Mouse (Mus musculus): ENCODE results near the gene St7. TPM values are rescaled to one million over a fixed set of nuclear protein-coding genes. Genes with fewer than 3 reads are reported as not detected.

St7 gene
- polyA plus RNA-seq, 2 experiments from 2014 or later, result 1.5 to 2.6 TPM

DNA sequence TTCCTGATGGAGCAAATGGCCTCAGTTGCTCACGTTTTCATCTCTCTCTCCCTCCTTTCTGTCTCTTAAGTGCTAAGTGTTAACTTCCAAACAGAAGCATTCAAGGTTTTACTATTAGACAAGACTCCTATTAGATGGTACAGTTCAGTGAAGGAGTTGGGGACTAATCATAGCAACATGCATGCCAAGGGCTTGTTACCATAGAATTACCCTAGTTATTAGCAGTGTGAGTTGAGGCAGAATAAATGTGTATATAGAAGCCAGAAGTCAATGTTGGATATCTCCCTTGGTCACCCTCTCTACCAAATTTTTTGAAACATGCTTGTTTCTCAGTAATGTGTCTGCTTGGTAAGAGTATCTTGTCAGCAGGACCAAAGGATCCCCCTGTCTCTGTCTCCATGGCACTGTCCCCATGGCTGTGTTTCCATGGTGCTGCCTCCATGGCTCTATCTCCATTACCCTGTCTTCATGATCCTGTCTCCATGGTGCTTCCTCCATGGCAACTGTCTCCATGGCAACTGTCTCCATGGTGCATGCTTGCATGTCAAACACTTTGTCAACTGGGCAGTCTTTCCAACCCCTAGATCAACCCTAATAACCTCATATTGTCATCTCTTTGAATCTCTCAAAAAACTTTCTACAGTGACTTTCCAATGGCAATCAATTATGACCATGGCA lies 275.9 kb downstream of the St7 start:
- ATAC-seq, result no peak

DNA sequence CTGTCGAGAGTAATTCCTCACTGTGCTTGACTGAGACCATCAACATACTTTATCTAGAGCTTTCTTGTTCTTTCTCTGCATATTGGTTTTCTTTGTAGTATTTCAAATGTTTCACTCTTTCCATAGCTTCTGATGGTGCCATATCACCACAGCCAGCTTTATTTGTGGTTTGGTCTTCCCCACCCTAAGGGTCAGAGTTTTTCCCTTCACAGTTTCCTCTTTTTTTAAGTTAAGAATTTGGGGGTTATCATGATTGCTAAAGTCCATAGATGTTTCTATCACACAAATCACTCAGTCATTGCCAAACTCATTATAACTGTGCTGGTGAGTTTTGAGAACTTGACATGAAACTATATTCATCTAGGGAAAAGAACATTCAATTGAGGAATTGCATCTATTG lies 277.1 kb downstream of the St7 start:
- ATAC-seq, result no peak

DNA sequence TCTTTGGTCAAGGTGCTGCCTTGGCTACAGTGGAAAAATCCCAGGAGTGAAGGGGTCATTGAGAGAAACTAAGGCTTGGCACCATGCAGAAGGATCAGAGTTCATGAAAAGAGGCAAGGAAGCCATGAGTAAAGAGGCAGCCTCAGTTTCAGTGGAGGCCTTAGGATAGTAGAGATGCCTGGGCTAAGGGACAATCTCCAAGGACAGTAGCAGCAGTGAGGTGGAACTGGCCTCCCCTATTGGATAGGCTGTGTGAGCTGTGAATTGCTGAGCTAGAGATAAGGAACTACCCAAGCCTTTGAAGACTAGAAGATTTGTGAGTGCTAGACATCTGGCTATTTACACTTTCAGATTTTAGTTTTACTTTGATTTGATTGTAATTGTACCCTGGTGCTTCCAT lies 278.7 kb downstream of the St7 start:
- ATAC-seq, result no peak

DNA sequence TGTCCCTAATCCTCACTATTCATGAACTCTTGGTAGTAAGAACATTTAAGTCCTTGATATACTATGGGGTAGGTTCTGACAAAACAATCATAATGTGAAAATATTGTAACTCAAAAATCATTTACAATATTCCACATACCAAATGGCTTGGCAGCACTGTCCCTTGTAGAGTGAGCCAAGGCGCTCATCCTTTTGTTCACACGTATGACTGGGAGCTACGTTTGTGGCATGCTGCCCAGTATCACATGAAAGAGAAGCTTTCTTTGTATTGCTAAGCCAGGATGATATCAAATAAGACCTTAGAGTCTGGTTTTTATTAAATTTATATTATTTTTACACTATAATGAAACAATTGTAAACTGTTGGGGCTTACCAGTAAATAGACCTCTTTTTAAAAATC lies 281.7 kb downstream of the St7 start:
- no peak for ATAC-seq

DNA sequence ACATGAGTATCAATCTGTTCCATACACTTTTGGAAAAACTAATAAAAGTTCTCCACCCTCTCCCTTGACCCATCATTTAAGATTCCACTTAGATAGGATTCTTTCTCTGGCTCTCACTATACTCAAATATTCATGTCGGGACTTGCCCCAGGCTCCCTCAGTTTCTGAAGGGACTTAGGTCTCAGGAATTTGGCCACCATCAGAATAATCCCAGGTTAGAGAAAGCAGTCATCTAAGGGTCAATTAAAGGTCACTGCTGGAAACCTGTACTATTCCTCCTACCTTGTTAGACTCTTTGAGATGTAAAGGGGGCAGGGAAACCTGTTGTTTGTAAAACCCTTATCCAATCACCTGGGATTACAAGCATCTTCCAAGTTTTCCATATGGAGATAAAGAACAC lies 284.4 kb downstream of the St7 start:
- ATAC-seq, result no peak

DNA sequence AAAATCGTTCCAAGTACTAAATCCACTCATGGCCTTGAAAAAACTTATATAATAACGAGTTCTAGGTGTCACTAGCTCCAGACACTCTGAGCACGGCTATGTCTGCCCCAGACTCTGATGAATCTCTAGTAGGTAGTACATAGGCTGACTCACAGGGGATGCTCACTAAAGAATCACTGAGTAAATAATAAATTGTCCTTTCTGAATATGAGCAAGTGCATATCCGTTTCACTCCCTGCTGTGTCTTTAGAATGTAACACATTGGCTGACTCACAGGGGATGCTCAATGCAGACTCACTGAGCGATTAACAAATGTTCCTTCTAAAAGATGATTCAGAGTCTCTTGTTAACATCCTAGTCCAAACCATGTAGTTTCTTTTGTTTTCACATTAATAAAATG lies 285.6 kb downstream of the St7 start:
- ATAC-seq, result no peak

DNA sequence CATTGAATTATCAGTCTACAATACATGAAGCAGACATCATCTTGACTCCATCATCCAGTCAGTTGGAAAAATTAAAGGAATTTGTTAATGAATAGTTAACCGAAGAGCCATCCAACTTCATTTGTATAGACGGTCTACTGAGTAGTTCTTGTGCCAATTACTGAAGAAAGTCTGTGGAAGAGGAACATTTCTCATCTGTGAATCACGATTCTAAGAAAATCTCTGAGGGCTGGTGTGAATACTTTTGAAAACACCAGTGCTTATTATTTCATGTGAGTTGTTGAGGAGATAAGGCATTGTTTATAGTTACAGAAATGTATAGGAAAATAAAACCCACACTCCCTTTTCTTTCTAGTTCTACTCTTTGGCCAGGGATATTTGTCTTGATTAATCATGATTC lies 286.1 kb downstream of the St7 start:
- ATAC-seq, result no peak

DNA sequence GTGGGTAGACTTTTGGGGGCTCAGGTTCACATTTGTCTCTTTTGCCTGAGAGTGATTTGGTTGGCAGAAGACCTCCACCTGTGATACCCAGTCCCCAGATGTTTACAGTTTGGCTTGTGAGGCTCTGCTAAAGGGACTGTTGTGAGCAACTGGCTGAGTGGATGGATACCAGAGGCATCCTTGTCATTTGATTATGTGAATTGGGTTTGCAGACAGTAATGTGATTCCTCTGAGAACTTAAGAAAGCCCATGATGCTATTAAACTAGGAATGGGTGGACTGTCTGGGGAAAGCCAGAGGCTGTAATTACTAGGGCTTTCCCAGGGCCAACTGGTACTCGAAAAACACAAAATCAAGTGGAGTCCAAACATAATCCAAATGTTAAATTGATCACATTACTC lies 286.6 kb downstream of the St7 start:
- ATAC-seq, result no peak

DNA sequence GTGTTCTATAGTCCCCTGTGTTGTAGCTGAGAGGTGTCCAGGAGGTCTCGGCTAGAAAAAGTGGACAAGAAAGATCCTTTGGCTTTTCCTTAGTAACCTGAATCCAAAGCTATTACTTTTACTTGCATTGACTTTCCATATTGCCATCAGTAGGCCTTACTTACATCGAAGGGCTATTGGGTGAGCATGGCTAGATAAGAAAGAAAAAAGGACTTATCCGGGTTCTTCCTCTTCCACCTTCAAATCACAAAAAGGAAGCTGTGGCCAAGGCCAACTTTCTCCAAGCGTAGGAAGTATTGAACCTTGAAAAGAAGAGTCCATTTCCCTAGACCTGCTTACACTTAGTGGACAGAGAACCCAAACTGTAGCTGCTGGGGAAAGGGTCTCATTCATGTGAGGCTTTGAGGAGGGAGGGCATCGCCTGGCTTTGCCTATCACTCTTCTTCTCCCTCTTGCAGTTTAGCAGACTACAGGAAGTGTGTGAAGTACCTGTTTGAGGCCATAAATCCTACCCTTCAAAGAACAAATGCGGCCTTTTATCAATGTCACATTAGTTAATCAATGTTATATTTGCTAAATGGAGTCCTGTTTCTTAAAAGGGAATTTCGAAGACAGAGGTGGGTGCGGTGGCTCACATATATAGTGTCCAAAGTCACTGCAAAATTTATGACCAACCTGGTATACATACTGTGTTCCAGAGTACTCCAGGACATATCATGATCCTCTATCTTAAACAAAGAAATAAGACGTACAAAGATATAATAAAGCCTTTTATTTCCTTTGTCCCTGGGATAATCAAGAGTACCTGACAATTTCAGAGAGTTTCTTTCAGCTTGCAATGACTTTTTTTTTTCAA lies 297.7 kb downstream of the St7 start:
- no peak for ATAC-seq

DNA sequence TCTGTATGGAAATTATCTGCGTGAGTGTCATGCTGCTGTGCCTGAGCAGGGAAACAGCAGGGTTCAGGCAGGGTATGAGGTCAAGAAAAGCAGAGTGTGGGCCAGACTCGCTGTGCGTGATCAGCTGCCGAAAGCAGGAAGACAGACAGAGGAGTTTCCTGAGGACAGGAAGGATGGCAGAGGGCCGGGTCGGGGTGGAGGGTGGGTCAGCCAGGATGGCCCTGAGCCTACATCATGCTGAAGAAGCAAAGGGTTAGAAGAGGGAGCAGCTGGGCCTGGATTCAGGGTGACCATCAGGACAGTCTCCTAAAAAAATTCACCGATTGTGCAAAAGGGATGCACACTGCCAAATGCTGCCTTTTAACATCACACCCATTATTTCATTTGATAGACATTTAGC lies 298.9 kb downstream of the St7 start:
- ATAC-seq, result no peak

Other genes starting within 250 kb of the St7 start
- under 1 TPM in 1 of 2 experiments, not detected in 1; 0.28 TPM for gene Met, start 229.1 kb upstream of the St7 start, polyA plus RNA-seq (2017; shearing (Covaris generic))
- 100 to 1,000 TPM; 291 to 322 TPM for gene Capza2, start 56.7 kb upstream of the St7 start, polyA plus RNA-seq (2017; shearing (Covaris generic))

Data from CD4-positive, CD25-positive, alpha-beta regulatory T cell, adult 4 months (primary cell).